In the genomic region with DNA sequence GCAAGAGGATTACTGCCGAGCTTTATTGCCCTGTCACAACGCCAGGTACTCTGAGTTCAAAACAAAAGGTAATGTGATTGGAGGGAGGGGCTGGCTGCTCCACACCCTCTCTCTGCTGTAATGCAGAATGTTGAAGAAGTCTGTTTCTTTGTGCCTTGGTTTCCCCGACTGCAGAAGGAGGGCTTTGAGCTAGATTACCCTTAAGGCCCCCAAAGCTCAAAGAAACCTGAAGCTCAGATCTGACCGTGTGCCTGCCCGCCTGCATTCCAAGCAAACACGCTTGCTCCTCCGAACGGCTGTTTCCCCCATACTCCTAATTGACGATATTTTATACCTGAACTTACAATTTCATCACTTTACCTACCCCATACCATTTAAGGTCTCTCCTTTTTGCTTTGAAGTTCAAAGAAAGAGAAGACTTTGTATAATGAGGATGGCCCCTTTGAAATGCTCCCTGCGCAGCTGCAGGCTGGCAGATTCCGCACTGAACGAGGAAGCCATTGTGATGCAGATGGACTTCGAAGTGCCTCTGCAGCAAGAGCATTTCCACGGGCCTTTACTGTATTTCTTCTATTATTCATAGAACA, we compare ENCODE assay signal across 7 mouse cellular contexts.
DNase-seq lines count a peak whose midpoint lies in the region; ATAC-seq and TF ChIP-seq lines count a peak whose summit lies in the region.

No protein-coding gene starts in this region.

- H3K4me1 ChIP-seq in embryonic facial prominence, embryonic 15.5 days = 0 out of 2 replicates have a peak, but pooled peaks cover 5% of the 10 kb centered on the region
- H3K4me1 ChIP-seq in intestine, postnatal 0 days (replicated peaks; ENCODE audit: control insufficient read depth, insufficient read depth, low read length) = no peaks in the 10 kb centered on the region
- H3K4me1 ChIP-seq in stomach, embryonic 15.5 days = no peaks in the 10 kb centered on the region; the same call in 1 of the 2 replicates
- H3K4me1 ChIP-seq in cerebellum, adult 2 months (ENCODE audit: control insufficient read depth, insufficient read depth, low read length) = no peaks in the 10 kb centered on the region

- no peak for TF ChIP-seq POLR2A in cerebellum, adult 2 months (IDR thresholded peaks at IDR 0.05; ENCODE audit: borderline replicate concordance, insufficient read depth, low read length)

- no peaks in the 10 kb centered on the region for H3K27me3 ChIP-seq in embryonic facial prominence, embryonic 15.5 days
- H3K27me3 ChIP-seq in intestine, postnatal 0 days (replicated peaks; ENCODE audit: control insufficient read depth, insufficient read depth, low read length) = no peaks in the 10 kb centered on the region
- H3K27me3 ChIP-seq in stomach, embryonic 15.5 days (replicated peaks) = no peaks in the 10 kb centered on the region
- no peaks in the 10 kb centered on the region; the same call in 1 of the 2 replicates for H3K27me3 ChIP-seq in cerebellum, adult 2 months (ENCODE audit: control insufficient read depth, insufficient read depth, low read length)

- no peaks in the 10 kb centered on the region for H3K36me3 ChIP-seq in embryonic facial prominence, embryonic 15.5 days
- H3K36me3 ChIP-seq in intestine, postnatal 0 days (ENCODE audit: control insufficient read depth, insufficient read depth) = no peaks in the 10 kb centered on the region
- no peaks in the 10 kb centered on the region for H3K36me3 ChIP-seq in stomach, embryonic 15.5 days

- H3K4me2 ChIP-seq in embryonic facial prominence, embryonic 15.5 days (replicated peaks) = peak overlapping the region; percentile 48
- peak overlapping the region; percentile 67 for H3K4me2 ChIP-seq in intestine, postnatal 0 days (replicated peaks; ENCODE audit: low read depth)
- peak overlapping the region; percentile 56 for H3K4me2 ChIP-seq in stomach, embryonic 15.5 days

- peak overlapping the region; percentile 28 for H3K4me3 ChIP-seq in embryonic facial prominence, embryonic 15.5 days (replicated peaks)
- peak overlapping the region; percentile 24 for H3K4me3 ChIP-seq in intestine, postnatal 0 days (ENCODE audit: low read depth, low read length)
- peak overlapping the region; percentile 31 for H3K4me3 ChIP-seq in stomach, embryonic 15.5 days (replicated peaks)
- no peak overlapping the region for H3K4me3 ChIP-seq in cerebellum, adult 2 months (replicated peaks; ENCODE audit: insufficient read depth, low read depth, low read length)

- peak; percentile 12 for DNase-seq in left cerebral cortex, postnatal 4 days
- DNase-seq in left cerebral cortex, adult 9 months (ENCODE audit: low spot score in 2 of 2) = no peak
- no peak for DNase-seq in right cerebral cortex, adult 2 months (ENCODE audit: low spot score in 2 of 2)
- no peak for DNase-seq in cerebellum, adult 2 months

- no peak for ATAC-seq in embryonic facial prominence, embryonic 15.5 days (ENCODE audit: insufficient number of reproducible peaks, low FRiP score, low TSS enrichment, low read depth)
- no peak for ATAC-seq in intestine, postnatal 0 days
- ATAC-seq in stomach, embryonic 15.5 days (ENCODE audit: insufficient read depth, low FRiP score, low read depth) = no peak

- H3K27ac ChIP-seq in embryonic facial prominence, embryonic 15.5 days (replicated peaks) = no peak overlapping the region
- H3K27ac ChIP-seq in intestine, postnatal 0 days (ENCODE audit: low read depth, low read length) = no peak overlapping the region
- no peak overlapping the region for H3K27ac ChIP-seq in stomach, embryonic 15.5 days
- no peak overlapping the region for H3K27ac ChIP-seq in cerebellum, adult 2 months (ENCODE audit: insufficient read depth, low read length)

- intact Hi-C loops in left cerebral cortex, postnatal 4 days (cut with DNase I) = no loop called here

- H3K9ac ChIP-seq in embryonic facial prominence, embryonic 15.5 days = no peak overlapping the region
- no peak overlapping the region for H3K9ac ChIP-seq in intestine, postnatal 0 days (ENCODE audit: low read depth, low read length)
- H3K9ac ChIP-seq in stomach, embryonic 15.5 days = no peak overlapping the region

- WGBS in embryonic facial prominence, embryonic 15.5 days = 3% methylated on average over 14 of the region's 14 CpGs
- WGBS in intestine, postnatal 0 days = 7% methylated on average over 14 of the region's 14 CpGs
- 4% methylated on average over 14 of the region's 14 CpGs for WGBS in stomach, embryonic 15.5 days
- WGBS in cerebellum, adult 2 months = 11% methylated on average over 14 of the region's 14 CpGs

- no peaks in the 10 kb centered on the region for H3K9me3 ChIP-seq in embryonic facial prominence, embryonic 15.5 days (replicated peaks)
- H3K9me3 ChIP-seq in intestine, postnatal 0 days (ENCODE audit: control insufficient read depth) = no peaks in the 10 kb centered on the region
- H3K9me3 ChIP-seq in stomach, embryonic 15.5 days = no peaks in the 10 kb centered on the region

- TF ChIP-seq CTCF in intestine, postnatal 0 days (IDR thresholded peaks at IDR 0.05; ENCODE audit: low read depth) = no peak
- no peak for TF ChIP-seq CTCF in cerebellum, adult 2 months (IDR thresholded peaks at IDR 0.05; ENCODE audit: borderline replicate concordance, insufficient read depth, low read depth, low read length)
